Mouse (Mus musculus) spleen, postnatal 4 days (tissue): ENCODE measurements around the gene Mbtd1.

Source experiments
- DNase-seq, 2 experiments: peaks; one replicate each; pipeline ENCODE4 v3.0.0; 2022; ENCODE audit warnings: low spot score in 2 of 2

Mbtd1 gene

GRCm38 (mm10) chr11:93987625-93988327 is 102.1 kb downstream of the Mbtd1 start:
- DNase-seq = no peak

GRCm38 (mm10) chr11:93988328-93989062 is 102.8 kb downstream of the Mbtd1 start:
- no peak for DNase-seq

- no peak for DNase-seq
These were observed 108.9 kb downstream of the Mbtd1 start for GRCm38 (mm10) chr11:93994531-93994930.

GRCm38 (mm10) chr11:93995111-93995719 is 109.6 kb downstream of the Mbtd1 start:
- peak; percentile 74 to 83 for DNase-seq

- DNase-seq = peak; percentile 94 to 97
These were observed 110.2 kb downstream of the Mbtd1 start, which contains the start of gene Spag9 for GRCm38 (mm10) chr11:93995720-93996305. Spag9 (plus strand) TSS chr11:93996091.
